Mouse (Mus musculus) liver, adult 2 months (tissue): Measurements from ENCODE around the gene Klf13. TPM values are rescaled to one million over a fixed set of nuclear protein-coding genes. Genes with fewer than 3 reads are reported as not detected.

Experiments
- DNase-seq: peaks from one replicate; pipeline ENCODE4 v3.0.0-alpha.2; 2011; ENCODE audit warnings: low read depth, low spot score; ENCODE audit errors: extremely low read depth
- H3K27ac ChIP-seq: fragments of 200-500 bp; replicated peaks from 2 replicates; pipeline ENCODE4 v1.5.1; 2012; ENCODE audit warnings: low read depth, mild to moderate bottlenecking, control low read depth, inconsistent platforms, low read length; ENCODE audit not compliant: insufficient read depth
- H3K27me3 ChIP-seq: fragments of 200-500 bp; 2 replicates; pipeline ENCODE4 v1.6.1; 2012; ENCODE audit warnings: mild to moderate bottlenecking, moderate library complexity, low read length, inconsistent platforms; ENCODE audit not compliant: control insufficient read depth, insufficient read depth
- H3K36me3 ChIP-seq: fragments of 200-500 bp; 2 replicates; pipeline ENCODE4 v1.6.1; 2012; ENCODE audit warnings: low read length, inconsistent platforms; ENCODE audit not compliant: control insufficient read depth, insufficient read depth
- H3K4me1 ChIP-seq: fragments of 200-500 bp; 2 replicates; pipeline ENCODE4 v1.6.1; 2011; ENCODE audit warnings: low read length; ENCODE audit not compliant: control insufficient read depth, insufficient read depth
- H3K4me3 ChIP-seq: fragments of 200-500 bp; 2 replicates; pipeline ENCODE4 v1.5.1; 2011; ENCODE audit warnings: low read depth, mild to moderate bottlenecking, control low read depth, low read length, moderate library complexity; ENCODE audit not compliant: insufficient read depth
- H3K79me2 ChIP-seq: fragments of 200-500 bp; 2 replicates; pipeline ENCODE4 v1.6.1; 2012; ENCODE audit warnings: inconsistent platforms, mild to moderate bottlenecking, low read length, moderate library complexity; ENCODE audit not compliant: control insufficient read depth, insufficient read depth
- H3K9ac ChIP-seq: fragments of 200-500 bp; 2 replicates; pipeline ENCODE4 v1.6.1; 2012; ENCODE audit warnings: low read depth, mild to moderate bottlenecking, control low read depth, inconsistent platforms, low read length
- CTCF ChIP-seq: fragments of 200-500 bp; IDR thresholded peaks from 2 replicates; pipeline ENCODE4 v1.5.1; 2011; ENCODE audit warnings: low read depth, low read length, control low read depth
- POLR2A ChIP-seq: fragments of 200-500 bp; IDR thresholded peaks from 2 replicates; pipeline ENCODE4 v1.6.1; 2011; ENCODE audit warnings: low read length, control low read depth; ENCODE audit not compliant: insufficient read depth; ENCODE audit errors: extremely low read depth
- WGBS: fragments of 180-500 bp; shearing (Covaris S2); methylation state at CpG from one replicate; pipeline ENCODE4 v1.1.7; 2018; 5-methylcytosine and 5-hydroxymethylcytosine counted together
- polyA plus RNA-seq: library from polyadenylated mRNA; depleted of rRNA; stranded (reverse); fragments of >200 nt; gene quantifications from 2 replicates; pipeline ENCODE4 v1.2.3, GENCODE M21; 2012
- total RNA-seq: library from RNA; depleted of rRNA; stranded (reverse); fragments of >200 nt; gene quantifications from 2 replicates; pipeline ENCODE4 v1.2.3, GENCODE M21; 2014

Gene Klf13
- total and polyA plus RNA-seq, 2 experiments: 14.1 to 26.4 TPM

- DNase-seq: no peak
- H3K27ac ChIP-seq: peak overlapping the region; percentile 32; the same call in 1 of the 2 replicates
- 66% methylated on average over 2 of the region's 2 CpGs for WGBS
- H3K9ac ChIP-seq: no peak overlapping the region
- no peaks in the 10 kb centered on the region for H3K27me3 ChIP-seq
- H3K79me2 ChIP-seq: peaks cover 62% of the 10 kb centered on the region; the same call in 1 of the 2 replicates
- H3K36me3 ChIP-seq: no peaks in the 10 kb centered on the region
- TF ChIP-seq CTCF (no peak), POLR2A (no peak)
- H3K4me3 ChIP-seq: no peak overlapping the region
- peaks cover 57% of the 10 kb centered on the region for H3K4me1 ChIP-seq
These were observed 16.1 kb downstream of the Klf13 start for GRCm38 (mm10) chr7:63922571-63922970.

- no peaks in the 10 kb centered on the region for H3K27me3 ChIP-seq
- peak overlapping the region; percentile 32 for H3K27ac ChIP-seq
- TF ChIP-seq POLR2A: no peak
- TF ChIP-seq CTCF: no peak
- H3K79me2 ChIP-seq: peaks cover 61% of the 10 kb centered on the region; the same call in 1 of the 2 replicates
- peak; percentile 11 for DNase-seq
- no peak overlapping the region for H3K9ac ChIP-seq
- peaks cover 57% of the 10 kb centered on the region for H3K4me1 ChIP-seq
- H3K4me3 ChIP-seq: no peak overlapping the region
- H3K36me3 ChIP-seq: no peaks in the 10 kb centered on the region
- WGBS: 71% methylated on average over 8 of the region's 8 CpGs
These were observed 16.7 kb downstream of the Klf13 start for GRCm38 (mm10) chr7:63921909-63922562.

GRCm38 (mm10) chr7:63918771-63919768 is 19.6 kb downstream of the Klf13 start:
- H3K79me2 ChIP-seq: peaks cover 78% of the 10 kb centered on the region
- H3K27ac ChIP-seq: peak overlapping the region; percentile 90
- H3K9ac ChIP-seq: peak overlapping the region; percentile 61
- WGBS: 66% methylated on average over 12 of the region's 12 CpGs
- peaks cover 58% of the 10 kb centered on the region for H3K4me1 ChIP-seq
- peak; percentile 62 for DNase-seq
- H3K4me3 ChIP-seq: no peak overlapping the region
- no peaks in the 10 kb centered on the region for H3K36me3 ChIP-seq
- TF ChIP-seq CTCF: no peak
- no peak for TF ChIP-seq POLR2A
- H3K27me3 ChIP-seq: no peaks in the 10 kb centered on the region

- Histone ChIP-seq H3K27me3 (no peaks in the 10 kb centered on the region), H3K27ac (peak overlapping the region; percentile 93)
These were observed 21.0 kb downstream of the Klf13 start for GRCm38 (mm10) chr7:63917693-63918092.

GRCm38 (mm10) chr7:63916268-63916907 is 22.3 kb downstream of the Klf13 start, which contains the start of gene E030018B13Rik:
TSS of gene E030018B13Rik (plus strand) at chr7:63916857.
- H3K4me1 ChIP-seq: peaks cover 69% of the 10 kb centered on the region
- WGBS: 36% methylated on average over 6 of the region's 6 CpGs
- H3K36me3 ChIP-seq: no peaks in the 10 kb centered on the region
- H3K79me2 ChIP-seq: peaks cover 65% of the 10 kb centered on the region
- peak within 1 kb of the TSS; percentile 13; the same call in 1 of the 2 replicates for H3K4me3 ChIP-seq
- peak within 1 kb of the TSS; percentile 93 for H3K27ac ChIP-seq
- TF ChIP-seq POLR2A (no peak), CTCF (no peak)
- DNase-seq: peak; percentile 56
- peak within 1 kb of the TSS; percentile 68 for H3K9ac ChIP-seq
- H3K27me3 ChIP-seq: no peaks in the 10 kb centered on the region

More at GRCm38 (mm10) chr7:63917693-63918092, 21.0 kb downstream of the Klf13 start:
- TF ChIP-seq POLR2A (no peak), CTCF (no peak)
- H3K79me2 ChIP-seq: peaks cover 73% of the 10 kb centered on the region
- H3K9ac ChIP-seq: peak overlapping the region; percentile 68
- H3K4me1 ChIP-seq: peaks cover 62% of the 10 kb centered on the region
- WGBS: 14% methylated on average over 6 of the region's 6 CpGs
- no peak overlapping the region; the same call in 1 of the 2 replicates for H3K4me3 ChIP-seq
- H3K36me3 ChIP-seq: no peaks in the 10 kb centered on the region
- DNase-seq: peak; percentile 99
